Mouse (Mus musculus) erythroblast, embryonic 14.5 days (primary cell): ENCODE results near the gene Abt1. TPM values are rescaled to one million over a fixed set of nuclear protein-coding genes. Genes with fewer than 3 reads are reported as not detected.

Source experiments
- H3K27me3 ChIP-seq: 2 replicates; pipeline ENCODE4 v1.6.1; 2012; ENCODE audit warnings: inconsistent platforms; ENCODE audit not compliant: control insufficient read depth
- H3K36me3 ChIP-seq: 2 replicates; pipeline ENCODE4 v1.6.1; 2012; ENCODE audit warnings: mild to moderate bottlenecking, inconsistent platforms; ENCODE audit not compliant: control insufficient read depth
- H3K4me1 ChIP-seq: 2 replicates; pipeline ENCODE4 v1.6.1; 2012; ENCODE audit warnings: inconsistent platforms; ENCODE audit not compliant: control insufficient read depth
- H3K4me3 ChIP-seq: replicated peaks from 2 replicates; pipeline ENCODE3; 2012; ENCODE audit warnings: moderate library complexity, mild to moderate bottlenecking, inconsistent platforms
- H3K9me3 ChIP-seq: 2 replicates; pipeline ENCODE4 v1.6.1; 2012; ENCODE audit warnings: low read length, inconsistent platforms, mixed read lengths; ENCODE audit not compliant: control insufficient read depth
- GATA1 ChIP-seq: IDR thresholded peaks from 2 replicates; pipeline ENCODE4 v1.6.1; 2012; ENCODE audit warnings: low read length, inconsistent platforms, mixed read lengths
- TAL1 ChIP-seq: IDR thresholded peaks from 3 replicates; pipeline ENCODE4 v1.6.1; 2012; ENCODE audit warnings: low read length, inconsistent platforms, mixed read lengths
- polyA plus RNA-seq: library from polyadenylated mRNA; stranded (reverse); fragments of >175 nt; gene quantifications from 2 replicates; pipeline ENCODE4 v1.2.3, GENCODE M21; 2012

The Abt1 gene
- polyA plus RNA-seq, 1 experiment = 0.76 TPM

GRCm38 (mm10) chr13:23434426-23434825 is 10.8 kb upstream of the Abt1 start:
- no peaks in the 10 kb centered on the region for H3K36me3 ChIP-seq
- TF ChIP-seq TAL1 (no peak), GATA1 (no peak)
- no peaks in the 10 kb centered on the region for H3K9me3 ChIP-seq
- H3K4me1 ChIP-seq = peaks cover 76% of the 10 kb centered on the region
- H3K27me3 ChIP-seq = no peaks in the 10 kb centered on the region
- H3K4me3 ChIP-seq = peak overlapping the region; percentile 37

DNA sequence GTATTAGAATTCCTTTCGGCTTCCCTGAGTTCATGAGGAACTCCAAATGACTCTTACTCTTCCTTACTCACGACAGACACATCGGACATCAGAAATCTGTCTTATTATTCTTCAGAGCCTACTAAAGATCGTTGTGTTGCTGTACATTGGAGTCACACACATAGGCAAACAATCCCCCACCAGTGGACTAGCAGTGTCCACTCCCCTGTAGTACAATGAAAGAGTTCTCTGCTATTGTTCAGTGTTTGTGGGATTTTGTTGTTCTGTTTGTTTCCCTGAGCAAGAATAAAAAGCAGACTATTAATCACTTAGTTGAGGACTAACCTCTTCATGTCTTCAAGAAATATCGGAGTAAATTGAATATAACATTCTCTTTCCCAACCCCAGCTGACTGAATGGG is 10.1 kb upstream of the Abt1 start:
- Histone ChIP-seq H3K4me3 (peak overlapping the region; percentile 66), H3K27me3 (no peaks in the 10 kb centered on the region), H3K9me3 (no peaks in the 10 kb centered on the region), H3K4me1 (peaks cover 74% of the 10 kb centered on the region), H3K36me3 (no peaks in the 10 kb centered on the region)
- TF ChIP-seq TAL1 = no peak
- no peak for TF ChIP-seq GATA1

DNA sequence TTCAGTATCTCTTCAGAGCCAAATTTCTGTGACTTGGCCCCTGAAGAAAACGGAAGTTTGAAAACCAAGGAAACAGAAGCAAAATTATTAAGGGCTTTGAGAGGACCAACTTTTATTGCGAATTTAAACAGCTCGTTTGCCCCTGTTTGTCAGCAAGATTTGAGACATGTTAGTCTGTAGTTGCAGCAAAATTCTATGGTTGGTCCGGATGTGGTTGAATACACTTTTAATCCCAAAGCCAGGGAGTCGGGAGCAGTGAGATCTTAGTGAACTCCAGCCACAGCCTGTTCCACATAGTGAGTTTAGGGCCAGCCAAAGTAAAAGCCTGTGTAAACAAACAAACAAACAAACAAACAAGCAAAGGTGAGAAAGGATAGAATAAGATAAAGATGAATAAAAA is 9.5 kb upstream of the Abt1 start:
- Histone ChIP-seq H3K4me3 (peak overlapping the region; percentile 66), H3K36me3 (no peaks in the 10 kb centered on the region), H3K9me3 (no peaks in the 10 kb centered on the region), H3K27me3 (no peaks in the 10 kb centered on the region), H3K4me1 (peaks cover 75% of the 10 kb centered on the region)
- TF ChIP-seq TAL1 = no peak
- no peak for TF ChIP-seq GATA1

DNA sequence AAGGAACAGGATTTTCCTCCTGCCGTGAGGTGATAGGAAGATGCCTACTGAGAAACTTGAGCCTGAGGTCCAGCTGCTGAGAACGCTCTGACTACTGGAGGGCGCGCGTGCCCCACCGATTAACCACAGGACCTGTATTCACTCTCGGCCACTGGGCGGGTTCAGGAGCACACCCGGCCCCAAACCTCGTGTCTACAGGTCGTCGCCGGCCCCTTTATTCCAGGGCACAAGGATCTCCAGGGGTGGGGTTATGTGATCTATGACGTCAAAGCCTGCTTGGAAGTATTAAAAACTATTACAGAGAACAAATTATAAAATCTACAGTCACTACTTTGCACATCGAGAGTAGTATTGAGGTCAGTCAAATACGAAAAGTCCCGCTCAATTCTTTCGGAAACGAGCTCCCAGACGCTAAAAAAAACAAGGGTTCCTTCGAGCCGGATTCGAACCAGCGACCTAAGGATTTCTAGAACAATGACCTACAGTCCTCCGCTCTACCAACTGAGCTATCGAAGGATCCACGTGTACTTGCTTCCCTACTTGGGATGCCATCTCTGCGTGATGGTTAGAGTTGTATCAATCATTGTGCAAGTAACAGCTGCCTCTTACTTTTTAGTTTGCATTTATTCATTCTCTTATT is 9.0 kb upstream of the Abt1 start:
- no peaks in the 10 kb centered on the region for H3K27me3 ChIP-seq
- H3K4me1 ChIP-seq = peaks cover 75% of the 10 kb centered on the region
- no peaks in the 10 kb centered on the region for H3K36me3 ChIP-seq
- no peaks in the 10 kb centered on the region for H3K9me3 ChIP-seq
- peak overlapping the region; percentile 66 for H3K4me3 ChIP-seq
- no peak for TF ChIP-seq TAL1
- no peak for TF ChIP-seq GATA1

- H3K36me3 ChIP-seq = no peaks in the 10 kb centered on the region
- H3K4me3 ChIP-seq = peak overlapping the region; percentile 66
- H3K4me1 ChIP-seq = peaks cover 78% of the 10 kb centered on the region
- TF ChIP-seq TAL1 (no peak), GATA1 (no peak)
- H3K9me3 ChIP-seq = no peaks in the 10 kb centered on the region
- no peaks in the 10 kb centered on the region for H3K27me3 ChIP-seq
Measured at GRCm38 (mm10) chr13:23431351-23431771, 7.7 kb upstream of the Abt1 start.

DNA sequence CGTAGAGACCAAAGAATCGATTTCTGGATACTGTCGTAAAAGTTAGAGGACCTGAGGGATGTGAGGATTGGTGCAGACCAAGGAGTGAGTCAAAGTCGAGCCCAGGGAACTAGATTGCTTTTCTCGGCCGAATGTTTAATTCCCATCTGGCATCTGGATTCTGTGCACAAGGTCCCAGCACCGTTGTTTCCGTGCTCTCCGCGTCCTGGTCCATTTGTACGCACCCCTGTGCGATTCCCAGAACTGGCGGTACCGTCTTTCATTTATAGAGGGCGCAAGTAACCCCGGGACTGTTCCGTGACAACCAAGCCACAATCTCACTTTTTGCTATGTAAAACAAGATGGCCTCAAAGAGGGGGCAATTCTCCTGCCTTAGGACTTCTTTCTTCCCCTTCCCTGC is 7.1 kb upstream of the Abt1 start:
- Histone ChIP-seq H3K36me3 (no peaks in the 10 kb centered on the region), H3K4me3 (peak overlapping the region; percentile 66), H3K4me1 (peaks cover 79% of the 10 kb centered on the region), H3K9me3 (no peaks in the 10 kb centered on the region), H3K27me3 (no peaks in the 10 kb centered on the region)
- TF ChIP-seq GATA1 (no peak), TAL1 (no peak)

DNA sequence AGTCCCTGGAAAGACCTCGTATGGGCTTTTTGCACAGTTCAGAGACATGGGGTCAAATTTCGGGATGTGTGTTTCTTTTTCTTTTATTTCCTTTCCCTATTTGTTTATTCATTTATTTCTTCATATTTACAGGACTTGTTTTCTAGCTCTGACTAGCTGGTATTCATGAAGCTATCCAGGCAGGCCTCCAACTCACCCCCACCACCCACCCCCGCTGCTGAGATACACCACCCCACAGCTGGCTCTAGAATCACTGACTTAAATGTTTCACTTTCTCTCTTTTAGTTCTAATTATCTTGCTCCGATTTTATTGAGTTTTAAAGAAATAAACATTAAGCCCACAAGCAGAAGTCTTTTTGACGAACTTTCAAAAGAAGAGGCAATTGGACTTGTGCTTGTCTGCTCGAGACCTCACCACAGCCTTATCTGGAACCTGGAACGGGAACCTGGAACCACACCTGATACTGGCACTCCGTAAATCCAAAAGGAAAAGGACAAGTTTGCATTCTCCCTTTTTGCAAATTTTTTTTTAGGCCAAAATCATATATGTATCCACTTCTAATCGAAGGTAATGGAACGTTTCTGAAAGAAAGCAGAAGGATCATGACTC is 6.2 kb upstream of the Abt1 start:
- Histone ChIP-seq H3K4me1 (peaks cover 79% of the 10 kb centered on the region), H3K36me3 (no peaks in the 10 kb centered on the region), H3K27me3 (no peaks in the 10 kb centered on the region), H3K9me3 (no peaks in the 10 kb centered on the region), H3K4me3 (peak overlapping the region; percentile 66)
- no peak for TF ChIP-seq TAL1
- TF ChIP-seq GATA1 = no peak

DNA sequence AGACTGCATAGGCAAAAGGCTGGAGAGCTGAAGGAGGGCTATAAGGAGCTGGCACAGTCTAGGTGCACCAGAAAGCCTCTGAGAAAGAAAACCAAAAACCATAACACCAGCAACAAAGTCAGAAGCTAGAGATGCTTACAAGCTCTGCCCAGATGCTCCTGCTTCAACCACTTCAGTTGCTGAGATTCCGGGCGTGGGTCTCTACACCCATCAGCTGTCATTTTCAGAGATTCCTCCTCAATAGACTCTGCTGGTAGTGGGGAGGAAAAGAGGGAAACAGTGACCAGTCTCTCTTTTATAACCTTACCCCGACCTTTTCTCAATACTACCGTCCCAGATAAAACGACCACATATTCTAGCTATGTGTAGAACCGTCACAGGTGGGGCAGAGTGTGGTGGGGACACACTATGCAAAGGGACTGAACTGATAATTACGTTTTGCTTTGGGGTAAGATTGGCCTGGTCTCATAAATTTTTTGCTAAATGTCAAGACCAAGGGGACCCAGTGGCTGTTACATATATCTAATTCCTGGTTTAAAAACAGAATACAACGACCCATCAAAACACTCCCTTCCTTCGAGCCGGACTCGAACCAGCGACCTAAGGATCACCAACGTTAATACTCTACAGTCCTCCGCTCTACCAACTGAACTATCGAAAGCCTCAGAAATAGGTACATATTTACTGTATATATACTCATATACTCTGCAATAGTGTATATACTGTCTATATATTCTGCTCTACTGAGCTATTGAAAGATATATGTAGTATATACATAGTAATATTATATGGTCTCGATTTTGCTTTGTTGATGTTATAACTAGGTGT is 4.7 kb upstream of the Abt1 start:
- Histone ChIP-seq H3K9me3 (peaks cover 2% of the 10 kb centered on the region; the same call in 1 of the 2 replicates), H3K36me3 (no peaks in the 10 kb centered on the region), H3K27me3 (no peaks in the 10 kb centered on the region), H3K4me1 (peaks cover 81% of the 10 kb centered on the region), H3K4me3 (no peak overlapping the region)
- TF ChIP-seq GATA1 (no peak), TAL1 (no peak)

DNA sequence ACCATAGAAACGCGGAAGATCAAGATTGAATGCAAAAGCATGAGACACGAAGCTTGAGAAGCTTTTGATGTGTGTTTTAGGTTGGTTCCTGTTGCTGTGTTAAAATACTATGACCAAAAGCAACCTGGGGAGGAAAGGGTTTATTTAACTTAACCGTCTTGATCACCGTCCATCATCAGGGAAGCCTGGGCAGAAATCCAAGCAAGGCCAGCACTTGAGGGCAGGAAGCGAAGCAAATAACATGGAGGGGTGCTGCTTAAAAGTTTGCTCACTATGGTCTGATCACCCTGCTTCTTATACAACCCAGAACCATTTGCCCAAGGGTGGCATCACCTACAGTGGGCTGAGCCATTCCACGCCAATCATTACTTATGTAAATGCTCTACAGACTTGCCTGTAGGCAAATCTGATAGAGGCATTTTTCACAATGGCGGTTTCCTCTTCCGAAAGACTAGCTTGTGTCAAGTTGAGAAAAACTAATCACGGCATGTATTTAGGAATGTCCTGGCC is 3.8 kb upstream of the Abt1 start:
- Histone ChIP-seq H3K4me1 (peaks cover 80% of the 10 kb centered on the region), H3K27me3 (no peaks in the 10 kb centered on the region), H3K9me3 (peaks cover 2% of the 10 kb centered on the region; the same call in 1 of the 2 replicates), H3K4me3 (no peak overlapping the region), H3K36me3 (peaks cover 3% of the 10 kb centered on the region)
- TF ChIP-seq GATA1 = no peak
- TF ChIP-seq TAL1 = no peak
